Mouse (Mus musculus): ENCODE results near the gene Camk2n2.

DNA sequence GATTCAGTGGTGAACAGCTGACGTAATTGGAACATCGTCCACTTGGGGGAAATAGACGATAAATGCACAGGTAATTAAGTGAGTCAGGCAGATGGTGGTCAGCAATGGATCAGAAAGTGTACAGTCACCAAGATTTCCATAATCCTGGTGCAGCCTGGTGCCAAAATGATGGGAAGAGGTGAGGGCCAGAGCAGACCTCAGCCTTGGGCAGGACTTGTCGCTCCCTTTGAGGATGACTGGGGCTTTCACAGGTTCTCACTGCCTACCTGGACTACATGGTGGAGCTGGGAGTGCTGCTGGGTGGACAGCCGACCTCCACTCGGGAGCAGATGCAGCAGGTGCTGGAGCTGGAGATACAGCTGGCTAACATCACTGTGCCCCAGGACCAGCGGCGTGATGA, 16.3 kb upstream of the Camk2n2 start:
- TF ChIP-seq CTCF (IDR thresholded peaks at IDR 0.05; ENCODE audit: low read depth) (no peak), EP300 (IDR thresholded peaks at IDR 0.05; ENCODE audit: low read depth) (no peak)
